Mouse (Mus musculus) layer of hippocampus, adult 9-10 months (tissue): ENCODE data around the gene Litaf.
A peak's percentile ranks its signal among the peaks of the same experiment; 100 is the strongest.

Source experiments
- DNase-seq: peaks from one replicate; pipeline ENCODE4 v3.0.0; 2022; ENCODE audit warnings: low spot score

The Litaf gene

DNA sequence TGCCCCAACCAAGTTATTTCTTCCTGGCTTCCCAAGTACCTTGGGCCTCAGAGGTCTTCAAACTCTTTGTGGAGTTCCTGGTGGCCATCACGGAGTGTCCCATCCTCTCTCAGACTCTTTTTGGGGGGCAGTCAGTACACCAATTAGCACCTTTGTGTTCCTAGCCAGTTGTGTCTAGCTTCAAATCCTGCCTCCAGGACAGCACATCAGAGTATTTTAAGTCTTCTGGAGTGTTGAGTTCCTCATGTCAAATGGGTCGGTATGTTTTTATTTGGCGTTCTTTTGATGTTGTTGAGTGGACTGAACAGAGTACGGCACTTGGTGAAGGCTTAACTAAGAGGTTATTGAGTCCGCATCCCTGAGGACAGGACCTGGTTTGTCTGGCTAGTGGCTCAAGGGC, 526 bp downstream of the Litaf start:
- no peak for DNase-seq

DNA sequence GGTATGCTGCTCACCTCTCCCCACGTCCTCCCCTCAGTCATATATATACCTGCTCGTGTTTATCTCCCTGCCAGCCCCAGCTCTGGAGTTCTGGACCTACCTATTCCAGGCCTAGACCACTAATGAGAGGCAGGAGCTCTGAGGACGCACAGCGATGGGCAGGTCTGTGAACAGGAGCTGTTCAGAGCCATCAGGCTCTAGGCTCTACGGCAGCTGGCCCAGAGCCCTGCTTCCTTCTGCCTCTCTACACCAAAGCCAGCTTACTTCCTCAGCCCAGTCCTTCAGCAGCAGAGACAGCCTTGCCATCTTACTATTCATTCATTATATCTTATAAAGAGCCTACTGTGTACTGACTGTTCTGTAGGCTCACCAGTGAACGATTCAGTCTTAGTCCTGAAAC, 1.2 kb downstream of the Litaf start:
- no peak for DNase-seq

DNA sequence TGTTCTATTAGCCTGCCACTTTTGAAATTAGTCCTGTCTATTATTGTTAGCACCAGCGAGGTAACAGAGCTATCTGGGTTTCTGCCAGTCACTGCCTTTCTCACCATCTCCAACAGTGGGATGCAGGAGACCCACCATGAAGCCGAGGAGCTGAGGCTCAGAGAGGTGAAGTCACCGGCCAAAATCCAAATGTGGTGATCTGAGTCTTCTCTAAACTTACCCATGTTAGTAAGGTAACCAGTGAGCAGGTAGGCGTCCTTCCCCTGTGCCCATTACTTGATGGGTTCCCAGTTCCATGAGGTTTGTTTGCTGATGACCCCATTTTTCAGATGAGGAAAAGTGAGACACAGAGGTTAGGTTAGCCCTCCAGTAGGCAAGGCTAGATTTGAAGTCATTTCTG, 1.6 kb downstream of the Litaf start:
- DNase-seq = no peak

DNA sequence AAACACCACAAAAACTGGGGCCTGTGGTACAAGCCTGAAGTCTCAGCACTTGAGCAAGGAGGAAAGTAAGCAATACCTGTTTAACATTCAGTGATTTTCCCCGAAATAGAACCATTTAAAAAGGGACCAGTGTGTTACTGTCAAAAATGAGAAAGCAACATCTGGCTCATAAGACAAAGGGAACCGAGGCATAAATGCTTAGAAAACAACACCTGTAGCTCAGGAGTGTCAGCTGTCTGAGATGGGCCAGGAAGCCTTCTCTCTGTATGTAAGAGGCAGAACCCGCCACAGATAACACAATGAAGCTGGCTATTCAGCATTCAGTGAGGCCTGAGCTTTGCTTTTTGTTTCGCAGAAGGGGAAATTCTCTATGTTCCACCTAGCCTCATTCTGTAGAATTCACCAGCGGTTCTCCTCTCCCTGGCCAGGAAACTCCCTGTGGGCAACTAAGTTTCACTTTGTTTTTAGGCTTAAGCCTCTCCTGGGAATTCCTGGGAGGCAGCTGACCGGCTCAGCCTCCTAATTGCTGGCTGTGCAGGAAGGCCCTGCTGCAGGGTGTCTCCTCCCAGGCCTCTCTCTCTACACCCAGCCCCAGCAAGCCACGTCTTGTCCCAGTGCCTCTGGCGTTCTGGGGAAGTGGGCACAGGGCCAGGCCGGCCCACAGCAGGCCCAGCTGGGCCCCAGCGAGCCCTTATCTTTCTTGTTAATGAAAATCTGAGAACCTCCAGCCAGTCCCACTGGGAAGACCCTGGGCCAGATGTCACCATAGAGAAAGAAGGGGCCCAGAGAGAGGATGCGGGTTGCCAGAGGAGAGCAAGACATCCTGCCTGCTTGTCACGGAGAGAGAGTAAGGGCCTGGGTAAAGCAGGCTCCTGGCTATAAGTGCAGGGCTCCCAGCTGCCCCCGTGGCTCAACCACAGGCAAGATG, 2.9 kb downstream of the Litaf start:
- no peak for DNase-seq

DNA sequence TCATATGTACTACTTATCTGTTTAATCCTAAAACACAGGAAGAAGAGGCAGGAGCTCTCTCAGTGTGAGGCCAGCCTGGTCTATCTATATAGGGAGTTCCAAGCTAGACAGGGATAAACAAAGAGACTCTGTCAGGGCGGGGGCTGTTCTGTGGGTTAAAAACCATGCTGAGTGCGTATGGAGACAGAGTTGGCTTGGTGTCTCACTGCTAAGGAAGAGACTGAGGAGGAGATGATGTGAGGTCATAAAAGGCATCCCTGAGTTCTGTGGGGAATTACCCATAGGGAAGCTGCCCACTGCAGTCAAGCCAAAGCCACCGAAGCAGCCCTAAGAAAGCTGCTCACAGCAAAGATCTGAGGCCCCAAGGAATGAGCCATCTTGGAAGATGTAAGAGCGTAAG, 5.3 kb downstream of the Litaf start, which contains the start of gene Snn:
Gene Snn (plus strand): TSS at position 301 of the 400 bp plus-strand sequence.
- DNase-seq = no peak

DNA sequence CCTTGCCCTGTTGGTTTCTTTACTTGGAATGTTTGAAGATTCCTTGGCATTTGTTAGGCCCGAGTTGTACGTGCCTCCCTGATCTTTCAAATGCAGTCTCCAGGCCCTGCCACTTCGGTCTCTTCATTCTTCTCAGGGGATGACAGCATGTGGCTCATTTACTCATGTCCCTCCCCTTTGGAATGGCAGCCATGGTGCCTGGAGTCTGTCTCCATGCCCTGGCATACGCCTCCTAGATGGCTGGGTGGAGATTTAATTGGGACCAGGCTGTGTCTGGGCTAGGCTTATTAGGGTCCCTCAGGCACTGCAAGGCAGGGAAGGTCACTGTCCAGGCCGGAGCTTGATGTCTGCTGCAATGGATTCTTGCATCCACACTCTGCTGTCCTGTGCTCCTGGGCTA, 10.0 kb downstream of the Litaf start:
- DNase-seq = no peak

DNA sequence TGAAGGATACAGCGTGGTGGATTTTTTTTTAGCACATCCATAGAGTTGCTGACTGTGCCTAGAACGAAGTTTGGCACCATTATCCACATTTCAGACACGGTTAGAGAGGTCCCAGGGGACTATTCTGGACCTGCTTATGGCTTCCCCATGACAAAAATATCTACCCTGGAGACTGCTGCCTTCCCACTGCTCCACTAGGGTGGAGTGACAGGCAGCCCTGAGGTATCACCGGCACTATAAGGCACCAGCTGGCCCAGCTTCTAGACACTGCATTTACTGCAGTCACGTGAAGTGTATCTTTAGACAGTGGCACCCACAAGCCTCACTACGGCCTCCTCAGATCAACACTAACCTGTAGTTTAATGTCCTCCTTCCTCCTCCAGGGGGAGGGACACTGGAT, 11.1 kb downstream of the Litaf start:
- DNase-seq = no peak

DNA sequence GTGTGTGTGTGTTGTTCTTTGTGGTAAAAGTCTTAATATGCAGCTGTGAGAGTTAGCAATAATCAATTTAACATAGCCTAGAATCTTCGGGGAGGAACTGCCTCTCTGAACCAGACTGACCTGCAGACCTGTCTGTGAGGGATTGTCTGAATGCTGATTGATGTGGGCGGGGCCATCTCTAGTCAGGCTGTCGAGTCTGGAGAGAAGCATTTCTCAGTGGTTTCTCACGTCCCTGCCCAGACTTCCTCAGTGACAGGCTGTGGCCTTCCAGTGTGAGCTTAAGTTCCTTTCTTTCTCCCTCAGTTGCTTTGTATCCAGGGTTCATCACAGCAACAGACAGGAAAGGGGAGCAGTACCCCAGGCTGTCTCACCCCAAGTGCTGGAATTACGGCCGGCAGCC, 11.5 kb downstream of the Litaf start:
- DNase-seq = no peak

DNA sequence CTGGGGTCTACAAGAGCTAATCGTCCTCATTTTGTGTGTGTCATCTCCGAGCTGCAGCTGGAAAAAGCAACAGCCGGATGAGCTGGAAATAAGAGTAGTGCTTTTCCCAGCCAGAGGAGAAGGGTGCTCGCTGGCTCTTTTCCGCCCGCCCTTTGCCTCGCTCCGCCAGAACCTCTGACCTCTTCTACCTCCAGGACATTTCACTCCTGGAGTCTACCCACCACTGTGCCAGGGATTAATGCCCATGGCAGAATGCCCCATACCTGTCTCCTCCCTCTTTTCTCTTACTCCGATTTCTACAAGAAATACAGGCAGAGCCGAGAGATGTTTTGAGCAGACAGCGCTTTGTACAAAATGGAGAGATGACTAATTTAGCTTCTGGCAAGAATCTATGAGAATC, 14.8 kb downstream of the Litaf start:
- no peak for DNase-seq

DNA sequence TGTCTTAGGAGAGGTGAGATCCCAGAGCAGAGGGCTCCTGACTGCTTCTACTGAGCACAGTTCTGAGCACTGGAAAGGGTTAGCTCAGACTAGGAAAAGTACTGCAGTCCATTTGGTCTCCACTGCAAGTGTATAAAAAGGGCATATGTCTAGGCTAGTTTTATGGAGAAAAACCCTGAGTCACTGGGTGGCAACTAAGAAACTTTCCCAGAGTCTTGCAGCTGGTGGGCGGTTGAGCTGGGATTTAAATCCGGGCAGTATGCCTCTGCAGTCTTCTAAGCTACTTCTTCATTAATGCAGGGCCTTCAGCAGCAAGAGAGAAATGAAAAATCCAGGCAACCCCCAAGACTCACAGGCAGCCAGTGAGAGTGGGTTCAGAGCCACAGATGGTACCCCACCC, 15.7 kb downstream of the Litaf start:
- no peak for DNase-seq

DNA sequence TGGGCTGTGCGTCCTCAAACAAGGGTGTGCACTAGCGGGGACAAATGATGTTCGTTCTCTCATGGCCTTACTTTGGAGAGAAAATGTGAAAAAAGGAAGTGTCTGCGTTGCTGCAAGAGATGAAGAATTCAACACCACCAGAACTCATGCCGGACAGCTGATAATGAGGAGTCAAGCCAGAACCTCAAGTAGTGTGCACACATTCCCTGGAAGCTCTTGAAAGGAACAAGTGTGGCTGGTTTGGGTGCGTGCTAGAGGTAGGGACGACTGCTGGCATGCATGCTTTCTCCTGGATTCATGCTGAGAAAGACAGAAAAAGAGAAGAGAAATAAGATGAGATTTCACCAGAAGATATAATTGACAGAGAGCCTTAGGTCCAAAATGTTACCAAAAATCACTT, 18.8 kb downstream of the Litaf start:
- no peak for DNase-seq

DNA sequence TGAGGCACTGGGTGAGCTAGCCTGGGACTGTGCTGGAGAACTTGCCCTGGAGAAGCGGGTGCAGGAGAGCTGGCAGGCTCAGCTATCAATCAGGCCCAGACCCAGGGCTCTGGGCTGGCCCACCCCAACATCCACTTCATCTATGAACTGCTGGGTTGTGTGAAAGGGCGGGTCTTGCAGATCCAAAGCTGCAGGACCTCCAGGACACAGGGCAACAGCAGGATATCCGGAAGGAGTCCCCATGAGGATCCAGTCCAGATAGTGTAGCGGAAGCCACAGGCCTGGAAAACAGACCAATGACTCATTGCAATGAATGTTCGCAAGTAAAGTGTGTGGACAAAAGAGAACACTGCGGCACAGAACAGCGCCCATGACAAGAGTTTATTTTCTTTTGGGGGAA, 19.5 kb downstream of the Litaf start:
- no peak for DNase-seq

DNA sequence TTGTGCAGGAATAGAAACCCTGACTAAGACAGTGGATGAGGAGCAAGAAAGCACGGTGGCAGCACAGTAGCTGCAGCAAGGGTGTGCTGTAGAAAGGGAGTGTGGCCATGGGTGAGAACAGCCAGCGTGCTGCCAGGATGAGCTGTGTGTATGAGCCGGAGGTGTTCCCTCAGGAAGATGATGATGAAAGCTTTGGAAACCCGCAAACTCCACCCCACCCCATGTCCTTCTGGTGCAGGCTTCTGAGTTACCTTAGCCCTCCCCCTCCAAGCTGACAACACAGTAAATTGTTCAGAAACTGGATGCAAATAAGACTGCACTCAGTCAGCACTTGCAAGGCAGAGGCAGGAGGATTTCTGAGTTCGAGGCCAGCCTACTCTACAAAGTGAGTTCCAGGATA, 22.7 kb downstream of the Litaf start:
- DNase-seq = no peak

DNA sequence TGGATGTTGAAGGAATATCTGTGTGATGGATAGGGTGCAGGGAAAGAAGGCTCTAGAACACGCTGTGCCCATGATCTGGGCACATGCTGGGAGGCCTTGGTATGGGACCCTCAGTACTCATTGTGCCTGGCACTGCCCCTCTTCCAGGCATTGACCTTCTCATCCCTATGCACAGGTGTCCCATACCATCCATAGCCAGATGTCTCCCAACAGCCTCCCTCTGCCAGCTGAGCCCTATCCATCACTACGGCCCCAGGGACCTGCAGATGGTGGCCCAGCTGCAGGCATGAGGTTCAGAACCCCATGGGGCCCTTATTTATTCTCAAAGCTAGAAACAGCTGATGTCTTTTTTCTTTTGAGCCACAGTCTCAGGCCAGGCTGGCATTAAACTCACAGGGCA, 25.4 kb downstream of the Litaf start:
- DNase-seq = no peak

DNA sequence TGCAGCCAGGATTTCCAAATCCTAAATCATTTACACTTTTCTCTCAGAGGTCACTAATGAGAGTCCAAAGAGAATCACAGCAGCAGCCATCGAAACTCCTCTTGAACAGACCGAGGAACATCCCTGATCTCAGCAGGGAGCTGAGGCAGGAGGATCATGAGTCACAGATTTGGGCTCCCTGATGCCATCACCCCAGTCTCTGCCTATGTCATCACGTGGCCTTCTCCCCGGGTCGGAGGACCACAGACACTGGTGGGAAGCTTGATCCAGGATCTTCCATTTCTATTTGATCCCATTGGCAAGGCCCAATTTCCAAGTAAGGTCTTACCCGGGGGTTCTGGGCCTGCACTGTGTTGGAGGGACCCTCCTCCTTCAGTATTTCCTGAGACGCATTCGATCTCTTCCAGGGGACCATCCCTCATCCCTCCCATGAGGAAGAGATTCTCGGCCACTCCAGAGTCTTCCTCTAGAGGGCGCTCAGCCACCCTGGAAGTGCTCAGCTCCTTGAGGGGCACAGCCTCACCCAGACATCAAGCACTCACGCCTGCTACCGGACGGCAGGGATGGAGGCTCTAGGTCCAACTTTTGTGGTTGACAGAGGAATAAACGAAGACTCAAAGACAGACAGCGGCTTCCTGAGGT, 30.0 kb downstream of the Litaf start:
- DNase-seq = peak; percentile 48

DNA sequence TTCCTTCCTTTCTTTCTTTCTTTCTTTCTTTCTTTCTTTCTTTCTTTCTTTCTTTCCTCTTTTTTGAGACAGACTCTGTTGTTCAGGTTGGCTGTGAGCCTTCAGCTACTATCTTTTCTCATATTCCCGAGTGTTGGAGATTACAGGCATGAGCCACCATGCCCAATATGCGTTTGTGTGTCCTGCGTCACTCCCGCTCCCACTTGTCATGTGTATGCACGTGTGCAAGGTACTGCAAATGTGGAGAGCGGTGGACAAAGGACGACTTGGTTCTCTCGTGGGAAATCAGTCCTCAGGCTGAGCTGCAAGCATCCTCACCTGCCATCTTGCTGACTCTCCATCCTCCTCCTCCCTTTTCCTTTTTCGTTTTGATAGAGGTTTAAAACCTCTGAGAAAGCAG, 30.7 kb downstream of the Litaf start:
- DNase-seq = no peak

DNA sequence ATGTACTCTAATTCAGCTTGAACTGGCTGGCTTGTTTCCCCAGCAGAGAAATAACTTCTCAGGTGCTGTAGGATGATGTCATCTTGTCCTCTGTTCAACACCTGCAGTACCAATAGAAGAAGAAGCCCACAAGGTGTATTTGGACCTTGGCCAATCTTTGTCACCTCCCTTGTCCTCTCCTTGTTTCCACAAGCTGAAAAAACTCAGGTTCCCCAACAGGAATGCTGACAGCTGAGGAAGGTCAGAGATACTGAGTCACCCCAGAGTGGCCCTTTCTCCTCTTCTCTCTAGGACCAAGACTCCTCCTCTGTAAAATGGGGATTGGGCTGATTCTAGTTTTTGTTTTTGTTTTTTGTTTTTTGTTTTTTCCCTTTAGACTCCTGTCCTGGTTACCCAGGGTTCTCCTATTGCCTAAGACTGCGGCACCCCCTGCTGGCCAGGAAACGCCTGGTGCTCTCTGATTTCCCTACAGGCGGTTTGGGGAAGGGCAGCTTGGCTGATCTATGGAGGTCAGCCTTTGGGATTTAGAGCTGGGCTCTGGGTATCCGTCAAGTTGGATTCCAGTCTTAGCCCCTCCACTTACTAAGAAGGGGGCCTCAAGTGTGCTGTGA, 31.7 kb downstream of the Litaf start:
- peak; percentile 84 for DNase-seq

DNA sequence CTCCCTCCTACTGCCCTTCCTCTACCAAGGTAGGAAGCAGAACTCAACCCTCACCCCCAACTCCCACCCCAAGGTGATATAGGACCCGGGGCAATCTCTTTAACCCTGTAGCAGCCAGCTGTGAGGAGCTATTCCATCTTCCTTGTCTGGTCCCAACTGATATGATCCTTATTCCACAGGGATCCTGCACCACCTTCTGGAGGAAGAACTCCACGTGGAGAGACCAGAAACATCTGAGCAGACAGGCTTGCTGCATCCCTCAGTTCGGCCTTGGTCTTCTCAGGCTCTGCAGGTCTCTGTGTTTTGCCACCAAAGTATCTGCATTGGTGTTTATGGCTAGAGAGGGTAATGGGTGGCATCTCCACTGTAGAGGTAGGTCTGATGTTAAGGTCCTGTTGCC, 34.6 kb downstream of the Litaf start:
- DNase-seq = no peak

DNA sequence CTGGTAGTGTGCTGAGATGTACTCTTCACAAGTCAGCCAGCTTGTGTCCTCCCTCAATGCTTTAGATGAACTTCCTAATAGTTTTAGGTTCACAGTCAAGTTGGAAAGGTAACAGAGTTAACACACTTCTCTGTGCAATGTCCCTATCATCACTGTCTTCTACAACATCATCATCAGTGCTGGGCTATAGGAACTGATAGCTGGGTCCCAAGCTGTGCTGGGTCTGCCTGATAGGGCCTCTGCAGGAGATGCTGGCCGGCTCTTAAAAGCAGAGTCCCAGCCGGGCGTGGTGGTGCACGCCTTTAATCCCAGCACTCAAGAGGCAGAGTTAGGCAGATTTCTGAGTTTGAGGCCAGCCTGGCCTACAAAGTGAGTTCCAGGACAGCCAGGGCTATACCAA, 35.1 kb downstream of the Litaf start:
- no peak for DNase-seq

DNA sequence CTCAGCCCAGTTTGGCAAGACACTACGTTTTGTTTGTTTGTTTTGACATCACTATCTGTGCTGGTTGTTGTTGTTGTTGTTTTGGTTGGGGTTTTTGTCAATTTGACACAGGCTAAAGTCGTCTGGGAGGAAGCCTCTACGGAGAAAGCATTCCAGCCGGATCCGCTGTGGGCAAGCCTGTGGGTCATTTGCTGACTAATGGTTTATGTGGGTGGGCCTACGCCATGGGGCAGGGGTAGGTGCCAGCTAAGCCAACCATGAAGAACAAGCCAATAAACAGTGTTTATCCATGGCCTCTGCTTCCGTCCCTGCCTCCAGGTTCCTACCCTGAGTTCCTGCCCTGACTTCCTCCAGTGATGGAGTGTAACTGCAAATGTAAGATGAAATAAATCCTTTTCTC, 37.8 kb downstream of the Litaf start:
- DNase-seq = no peak

DNA sequence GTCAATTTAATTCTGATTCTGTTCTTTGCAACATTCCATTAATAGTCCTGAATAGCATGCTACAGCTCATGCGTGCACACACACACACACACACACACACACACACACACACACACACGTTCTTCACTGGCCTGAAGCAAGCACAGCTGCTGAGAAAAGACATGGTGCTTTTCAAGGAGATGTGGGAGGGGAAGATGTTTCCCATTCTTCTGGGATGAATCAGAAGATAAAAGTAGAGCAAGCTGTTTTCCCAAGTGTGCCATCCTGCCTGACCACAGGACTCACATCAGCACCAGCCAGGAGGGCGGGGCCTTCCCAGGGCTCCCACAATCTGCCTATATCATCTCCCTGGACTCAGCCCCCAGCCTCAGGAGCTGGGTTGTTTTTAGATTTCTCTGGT, 41.1 kb downstream of the Litaf start:
- no peak for DNase-seq

DNA sequence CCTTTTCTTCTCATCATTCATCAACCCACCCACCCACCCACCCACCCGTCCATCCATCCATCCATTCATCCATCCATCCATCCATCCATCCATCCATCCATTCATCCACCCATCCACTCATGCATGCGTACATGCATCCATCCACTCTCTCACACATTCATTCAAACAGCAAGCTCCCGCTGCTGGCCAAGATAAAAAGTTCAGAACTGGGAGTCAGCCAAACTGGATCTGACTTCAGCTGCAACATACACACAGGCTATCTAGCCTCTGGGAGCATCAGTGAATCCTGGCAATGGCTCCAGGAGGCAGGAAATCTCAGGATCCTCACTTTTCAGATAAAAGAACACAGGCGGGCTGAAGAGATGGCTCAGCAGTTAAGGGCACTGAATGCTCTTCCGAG, 42.3 kb downstream of the Litaf start:
- DNase-seq = no peak

DNA sequence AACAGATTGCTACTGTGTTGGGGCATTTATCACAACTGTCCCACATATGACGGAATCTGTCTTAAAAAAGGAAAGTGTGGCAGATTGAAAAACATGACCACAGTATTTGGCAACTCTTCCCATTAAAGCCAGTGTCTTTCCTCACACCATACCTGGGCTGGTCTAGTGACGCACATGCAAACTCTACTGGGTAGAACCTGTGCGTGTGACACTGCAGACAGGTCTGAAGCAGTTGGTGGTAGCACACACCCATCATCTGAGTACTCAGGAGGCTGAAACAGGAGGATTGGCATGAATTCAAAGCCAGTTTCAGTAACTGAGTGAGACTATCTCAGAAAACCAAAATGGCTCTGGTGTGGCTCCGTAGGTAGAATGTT, 43.9 kb downstream of the Litaf start:
- no peak for DNase-seq
